Mouse (Mus musculus): ENCODE data around the gene Rpl41. TPM values are rescaled to one million over a fixed set of nuclear protein-coding genes. Genes with fewer than 3 reads are reported as not detected.

The Rpl41 gene
- polyA plus RNA-seq, 2 experiments from 2014 or later: 5,950 to 7,803 TPM

Other genes with a start within 250 kb of the Rpl41 start
- 10 to 100 TPM; 18.9 to 21.1 TPM for gene Pan2, start 246.0 kb downstream of the Rpl41 start, polyA plus RNA-seq (2017; shearing (Covaris generic))
- gene Cnpy2, start 226.8 kb downstream of the Rpl41 start, polyA plus RNA-seq (2017; shearing (Covaris generic)): 100 to 1,000 TPM in 1 of 2 experiments, 10 to 100 TPM in 1; 96.7 to 115 TPM
- gene Cs, start 211.6 kb downstream of the Rpl41 start, polyA plus RNA-seq (2017; shearing (Covaris generic)): 100 to 1,000 TPM; 145 to 149 TPM
- 10 to 100 TPM; 14.3 to 20.3 TPM for gene Coq10a, start 180.3 kb downstream of the Rpl41 start, polyA plus RNA-seq (2017; shearing (Covaris generic))
- 1 to 10 TPM; 2.6 to 4.5 TPM for gene Ankrd52, start 172.2 kb downstream of the Rpl41 start, polyA plus RNA-seq (2017; shearing (Covaris generic))
- gene Slc39a5, start 148.1 kb downstream of the Rpl41 start, polyA plus RNA-seq (2017; shearing (Covaris generic)): not detected
- 10 to 100 TPM; 75.0 to 81.0 TPM for gene Nabp2, start 137.8 kb downstream of the Rpl41 start, polyA plus RNA-seq (2017; shearing (Covaris generic))
- 10 to 100 TPM; 26.1 to 39.3 TPM for gene Rnf41, start 137.6 kb downstream of the Rpl41 start, polyA plus RNA-seq (2017; shearing (Covaris generic))
- gene Smarcc2, start 90.1 kb downstream of the Rpl41 start, polyA plus RNA-seq (2017; shearing (Covaris generic)): 10 to 100 TPM; 53.8 to 54.8 TPM
- 1,000 to 10,000 TPM; 1,113 TPM for gene Myl6, start 55.2 kb downstream of the Rpl41 start, polyA plus RNA-seq (2017; shearing (Covaris generic))
- 1 to 10 TPM; 2.0 to 6.9 TPM for gene Myl6b, start 50.6 kb downstream of the Rpl41 start, polyA plus RNA-seq (2017; shearing (Covaris generic))
- 10 to 100 TPM; 77.5 to 80.7 TPM for gene Esyt1, start 23.4 kb downstream of the Rpl41 start, polyA plus RNA-seq (2017; shearing (Covaris generic))
- 10 to 100 TPM in 1 of 2 experiments, 1 to 10 TPM in 1; 6.4 to 10.1 TPM for gene Zc3h10, start 1.5 kb downstream of the Rpl41 start, polyA plus RNA-seq (2017; shearing (Covaris generic))
- 100 to 1,000 TPM; 136 to 160 TPM for gene Pa2g4, start 16.7 kb upstream of the Rpl41 start, polyA plus RNA-seq (2017; shearing (Covaris generic))
- 1 to 10 TPM; 4.1 to 4.2 TPM for gene Erbb3, start 40.3 kb upstream of the Rpl41 start, polyA plus RNA-seq (2017; shearing (Covaris generic))
- 1,000 to 10,000 TPM; 1,759 to 1,796 TPM for gene Rps26, start 77.4 kb upstream of the Rpl41 start, polyA plus RNA-seq (2017; shearing (Covaris generic))
- gene Ikzf4, start 96.7 kb upstream of the Rpl41 start, polyA plus RNA-seq (2017; shearing (Covaris generic)): 100 to 1,000 TPM; 103 to 107 TPM
- gene Suox, start 124.8 kb upstream of the Rpl41 start, polyA plus RNA-seq (2017; shearing (Covaris generic)): 10 to 100 TPM; 15.3 to 17.9 TPM
- 10 to 100 TPM; 50.7 to 59.5 TPM for gene Rab5b, start 147.0 kb upstream of the Rpl41 start, polyA plus RNA-seq (2017; shearing (Covaris generic))
- 1 to 10 TPM; 2.6 to 5.7 TPM for gene Pmel, start 154.9 kb upstream of the Rpl41 start, polyA plus RNA-seq (2017; shearing (Covaris generic))
- 10 to 100 TPM; 24.0 to 29.2 TPM for gene Cdk2, start 155.7 kb upstream of the Rpl41 start, polyA plus RNA-seq (2017; shearing (Covaris generic))
- gene Dgka, start 195.6 kb upstream of the Rpl41 start, polyA plus RNA-seq (2017; shearing (Covaris generic)): 100 to 1,000 TPM; 269 to 295 TPM
- gene Pym1, start 198.6 kb upstream of the Rpl41 start, polyA plus RNA-seq (2017; shearing (Covaris generic)): 10 to 100 TPM; 64.1 to 79.7 TPM
- not detected for gene Mmp19, start 241.6 kb upstream of the Rpl41 start, polyA plus RNA-seq (2017; shearing (Covaris generic))

All from activated CD4-positive, CD25-positive, alpha-beta regulatory T cell, adult 4 months (primary cell).